Mouse (Mus musculus): ENCODE measurements around the gene H1fx.
A peak's percentile ranks its signal among the peaks of the same experiment; 100 is the strongest.
"Not testable (repeated sequence)": the region's sequence is repeated elsewhere in the genome, so short reads cannot be mapped to it uniquely, and the experiment has no call there.

Gene H1fx

GRCm38 (mm10) chr6:87980374-87981029 is 935 bp downstream of the H1fx start:
- peak; percentile 81 for DNase-seq

- DNase-seq, result no peak
Measured at GRCm38 (mm10) chr6:87979728-87980127, 1.7 kb downstream of the H1fx start.

- DNase-seq, result no peak
Measured at GRCm38 (mm10) chr6:87970041-87970440, 11.4 kb downstream of the H1fx start.

GRCm38 (mm10) chr6:87962457-87962856 is 19.0 kb downstream of the H1fx start:
- DNase-seq, result not testable (repeated sequence)

GRCm38 (mm10) chr6:87942179-87942578 is 39.3 kb downstream of the H1fx start:
- DNase-seq, result no peak

- DNase-seq, result no peak
Measured at GRCm38 (mm10) chr6:87938941-87939340, 42.5 kb downstream of the H1fx start.

GRCm38 (mm10) chr6:87937178-87937788 is 44.2 kb downstream of the H1fx start:
- DNase-seq, result no peak

GRCm38 (mm10) chr6:87935037-87935436 is 46.4 kb downstream of the H1fx start:
- DNase-seq, result no peak

All from cerebellum, adult 9-10 months (tissue).